Mouse (Mus musculus) kidney, adult 2 months (tissue): ENCODE results near the gene Hist2h2aa1. TPM values are rescaled to one million over a fixed set of nuclear protein-coding genes. Genes with fewer than 3 reads are reported as not detected.
"Not testable (repeated sequence)": the region's sequence is repeated elsewhere in the genome, so short reads cannot be mapped to it uniquely, and the experiment has no call there.

Experiments
- DNase-seq: peaks from one replicate; pipeline ENCODE4 v3.0.0; 2021
- H3K27ac ChIP-seq: fragments of 200-500 bp; 2 replicates; pipeline ENCODE4 v1.5.1; 2012; ENCODE audit warnings: low read depth, low read length, control low read depth, inconsistent platforms; ENCODE audit not compliant: insufficient read depth
- H3K27me3 ChIP-seq: fragments of 200-500 bp; replicated peaks from 2 replicates; pipeline ENCODE4 v1.6.1; 2012; ENCODE audit warnings: mild to moderate bottlenecking, moderate library complexity, low read length, inconsistent platforms; ENCODE audit not compliant: control insufficient read depth, insufficient read depth
- H3K36me3 ChIP-seq: fragments of 200-500 bp; 2 replicates; pipeline ENCODE4 v1.6.1; 2012; ENCODE audit warnings: mild to moderate bottlenecking, moderate library complexity, low read length, inconsistent platforms; ENCODE audit not compliant: control insufficient read depth, insufficient read depth
- H3K4me1 ChIP-seq: fragments of 200-500 bp; 2 replicates; pipeline ENCODE4 v1.6.1; 2011; ENCODE audit warnings: low read length; ENCODE audit not compliant: control insufficient read depth, insufficient read depth
- H3K4me3 ChIP-seq: fragments of 200-500 bp; 2 replicates; pipeline ENCODE4 v1.5.1; 2011; ENCODE audit warnings: mild to moderate bottlenecking, low read depth, low read length, control low read depth; ENCODE audit not compliant: insufficient read depth
- CTCF ChIP-seq: fragments of 200-500 bp; conservative IDR thresholded peaks from 2 replicates; pipeline ENCODE4 v1.5.1; 2011; ENCODE audit warnings: low read depth, mild to moderate bottlenecking, control low read depth, low read length, moderate library complexity, mixed read lengths; ENCODE audit not compliant: insufficient read depth, insufficient read length
- POLR2A ChIP-seq: fragments of 200-500 bp; IDR thresholded peaks from one replicate; pipeline ENCODE4 v1.6.1; 2011; ENCODE audit warnings: low read depth, low read length, control low read depth
- WGBS: fragments of 180-500 bp; shearing (Covaris S2); methylation state at CpG from one replicate; pipeline ENCODE4 v1.1.7; 2018; 5-methylcytosine and 5-hydroxymethylcytosine counted together
- polyA plus RNA-seq: library from polyadenylated mRNA; depleted of rRNA; stranded (reverse); fragments of >200 nt; gene quantifications from 2 replicates; pipeline ENCODE4 v1.2.3, GENCODE M21; 2012

Hist2h2aa1 gene
- polyA plus RNA-seq, 1 experiment, result 285 TPM

GRCm38 (mm10) chr3:96266132-96266710 lies 20.9 kb downstream of the Hist2h2aa1 start:
- DNase-seq, result no peak

GRCm38 (mm10) chr3:96267541-96267940 lies 22.2 kb downstream of the Hist2h2aa1 start:
- no peak for DNase-seq
- Histone ChIP-seq H3K4me3 (no peak overlapping the region), H3K27ac (no peak overlapping the region), H3K36me3 (no peaks in the 10 kb centered on the region), H3K27me3 (no peaks in the 10 kb centered on the region), H3K4me1 (peaks cover 8% of the 10 kb centered on the region; the same call in 1 of the 2 replicates)
- no peak for TF ChIP-seq POLR2A
- no peak for TF ChIP-seq CTCF
- 81% methylated on average over 4 of the region's 4 CpGs for WGBS

More at GRCm38 (mm10) chr3:96266132-96266710, 20.9 kb downstream of the Hist2h2aa1 start:
- 94% methylated on average over 8 of the region's 8 CpGs for WGBS
- Histone ChIP-seq H3K4me3 (no peak overlapping the region), H3K27ac (no peak overlapping the region), H3K36me3 (no peaks in the 10 kb centered on the region), H3K27me3 (no peaks in the 10 kb centered on the region), H3K4me1 (peaks cover 12% of the 10 kb centered on the region; the same call in 1 of the 2 replicates)
- TF ChIP-seq CTCF (no peak), POLR2A (no peak)

GRCm38 (mm10) chr3:96268051-96268775 lies 22.9 kb downstream of the Hist2h2aa1 start, which contains the start of gene Hist2h3b:
Gene Hist2h3b (plus strand): TSS chr3:96268654.
- no peaks in the 10 kb centered on the region for H3K36me3 ChIP-seq
- 14% methylated on average over 30 of the region's 30 CpGs for WGBS
- DNase-seq, result peak; percentile 91
- peak within 1 kb of the TSS; percentile 91 for H3K27ac ChIP-seq
- H3K27me3 ChIP-seq, result no peaks in the 10 kb centered on the region
- TF ChIP-seq POLR2A (peak; percentile 74), CTCF (no peak)
- peak within 1 kb of the TSS; percentile 62 for H3K4me3 ChIP-seq
- H3K4me1 ChIP-seq, result peaks cover 8% of the 10 kb centered on the region; the same call in 1 of the 2 replicates

GRCm38 (mm10) chr3:96268776-96269378 lies 23.6 kb downstream of the Hist2h2aa1 start:
- DNase-seq, H3K27me3 ChIP-seq, H3K4me1 ChIP-seq, H3K36me3 ChIP-seq: not testable (repeated sequence)
- Histone ChIP-seq H3K27ac (peak overlapping the region; percentile 91), H3K4me3 (peak overlapping the region; percentile 62)
- 1% methylated on average over 15 of the region's 44 CpGs for WGBS

GRCm38 (mm10) chr3:96269511-96270474 lies 24.5 kb downstream of the Hist2h2aa1 start, which contains the start of gene Hist2h2bb:
Gene Hist2h2bb (plus strand): TSS chr3:96269752.
- 2% methylated on average over 45 of the region's 45 CpGs for WGBS
- H3K27me3 ChIP-seq, result no peaks in the 10 kb centered on the region
- peaks cover 8% of the 10 kb centered on the region; the same call in 1 of the 2 replicates for H3K4me1 ChIP-seq
- H3K27ac ChIP-seq, result peak within 1 kb of the TSS; percentile 91
- H3K4me3 ChIP-seq, result peak within 1 kb of the TSS; percentile 72
- H3K36me3 ChIP-seq, result no peaks in the 10 kb centered on the region
- TF ChIP-seq POLR2A, result peak; percentile 97
- no peak for TF ChIP-seq CTCF
- DNase-seq, result peak; percentile 98

- 86% methylated on average over 17 of the region's 17 CpGs for WGBS
- peaks cover 7% of the 10 kb centered on the region; the same call in 1 of the 2 replicates for H3K4me1 ChIP-seq
- H3K27me3 ChIP-seq, result no peaks in the 10 kb centered on the region
- H3K36me3 ChIP-seq, result no peaks in the 10 kb centered on the region
- H3K27ac ChIP-seq, result no peak overlapping the region
- TF ChIP-seq POLR2A, result no peak
- TF ChIP-seq CTCF, result no peak
- H3K4me3 ChIP-seq, result no peak overlapping the region
- no peak for DNase-seq
Observed at GRCm38 (mm10) chr3:96273591-96274465, 28.5 kb downstream of the Hist2h2aa1 start.
